Mouse (Mus musculus) mesoderm, embryonic 11.5 days (tissue): Measurements from ENCODE around the gene Dock10.
"Not testable (repeated sequence)": the region's sequence is repeated elsewhere in the genome, so short reads cannot be mapped to it uniquely, and the experiment has no call there.

Source experiments
- DNase-seq: peaks from one replicate; pipeline ENCODE4 v3.0.0-alpha.2; 2012; ENCODE audit warnings: low read depth, low spot score

Gene Dock10

DNA sequence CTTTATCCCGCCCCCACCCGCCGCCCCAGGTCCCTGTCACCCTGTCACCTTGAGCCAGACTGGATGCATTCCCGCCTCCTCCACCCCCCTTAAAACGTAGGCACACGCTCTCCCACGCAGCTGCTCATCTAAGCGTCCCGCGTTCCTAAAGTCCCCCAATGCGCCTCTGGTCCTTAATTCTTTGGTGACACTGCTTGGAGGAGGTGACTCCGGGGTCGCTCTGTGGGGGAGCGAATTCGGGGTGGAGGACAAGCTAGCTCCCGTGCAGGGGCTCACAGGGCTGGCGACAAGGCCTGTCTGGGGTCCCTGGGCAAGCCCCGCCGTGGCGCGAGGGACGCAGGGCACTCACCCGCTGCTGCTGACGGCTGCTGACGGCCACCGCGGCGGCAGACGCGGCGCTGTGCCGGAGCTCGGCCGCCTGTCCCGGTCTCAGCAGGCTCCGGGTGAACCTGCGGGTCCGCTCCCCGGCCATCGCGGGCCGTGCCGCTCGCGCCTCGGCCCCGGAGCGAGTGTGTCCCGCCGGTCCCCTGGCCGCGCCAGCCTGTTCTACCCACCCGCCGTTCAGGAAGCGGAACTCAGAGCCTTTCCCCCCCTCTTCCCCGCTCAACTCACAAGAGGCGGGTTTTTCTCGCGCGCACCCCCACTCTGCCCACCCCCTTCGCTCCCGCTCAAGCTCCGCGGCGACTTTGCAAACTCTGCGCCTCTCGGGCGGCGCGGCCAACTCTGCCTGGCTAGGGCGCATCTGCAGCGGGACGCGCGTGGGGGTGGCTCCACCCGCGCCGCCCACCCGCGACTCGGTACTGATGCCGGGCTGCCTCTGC, at the start of gene Dock10:
TSS of gene Dock10 (minus strand) at position 551 of the 821 bp plus-strand sequence.
- peak; percentile 49 for DNase-seq

DNA sequence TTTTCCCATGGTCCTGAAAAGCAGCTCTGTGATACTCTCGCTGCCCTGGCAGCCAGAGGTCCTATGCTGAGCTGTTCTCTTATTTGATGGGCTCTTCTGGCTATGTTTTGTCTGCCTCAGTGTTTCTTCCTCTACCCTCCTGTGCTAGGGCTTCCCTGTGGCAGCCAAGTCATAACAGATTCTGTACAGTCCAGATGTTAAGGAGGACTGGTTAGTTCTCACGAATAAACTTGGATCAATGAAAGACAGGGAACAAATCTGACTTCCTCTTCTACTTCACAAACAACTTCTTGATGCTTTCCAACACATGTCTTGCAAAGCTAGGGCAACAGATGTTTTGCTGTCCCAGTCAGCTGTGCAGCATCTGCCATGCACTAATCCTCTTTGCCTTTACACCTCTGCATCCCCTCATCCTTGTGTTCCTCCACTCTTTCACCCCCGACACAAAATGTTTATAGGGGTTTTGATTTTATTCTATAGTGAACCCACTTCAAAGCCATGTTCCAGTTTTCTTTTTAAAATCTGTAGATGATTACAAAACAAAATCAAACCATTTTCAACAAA, 48.6 kb upstream of the Dock10 start:
- no peak for DNase-seq

DNA sequence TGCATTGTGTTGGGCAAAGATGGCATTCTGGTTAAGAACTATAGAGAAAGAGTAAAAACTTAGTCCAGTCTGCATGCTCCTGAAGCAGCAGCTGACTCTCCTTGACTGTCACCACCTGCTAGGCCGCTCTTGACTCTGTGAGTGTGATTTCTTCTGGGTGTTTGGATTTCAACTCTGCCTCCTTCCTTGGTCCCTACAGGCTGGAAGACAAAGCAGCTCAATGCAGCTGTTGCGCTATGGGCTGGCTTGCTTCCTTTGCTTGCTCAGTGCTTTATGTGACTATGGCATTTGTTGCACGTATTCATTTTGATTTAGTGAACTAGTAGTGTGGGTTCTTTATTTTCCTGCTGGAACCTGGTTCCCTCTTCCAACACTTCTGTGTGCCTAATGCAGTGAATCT, 43.7 kb upstream of the Dock10 start:
- DNase-seq: no peak

DNA sequence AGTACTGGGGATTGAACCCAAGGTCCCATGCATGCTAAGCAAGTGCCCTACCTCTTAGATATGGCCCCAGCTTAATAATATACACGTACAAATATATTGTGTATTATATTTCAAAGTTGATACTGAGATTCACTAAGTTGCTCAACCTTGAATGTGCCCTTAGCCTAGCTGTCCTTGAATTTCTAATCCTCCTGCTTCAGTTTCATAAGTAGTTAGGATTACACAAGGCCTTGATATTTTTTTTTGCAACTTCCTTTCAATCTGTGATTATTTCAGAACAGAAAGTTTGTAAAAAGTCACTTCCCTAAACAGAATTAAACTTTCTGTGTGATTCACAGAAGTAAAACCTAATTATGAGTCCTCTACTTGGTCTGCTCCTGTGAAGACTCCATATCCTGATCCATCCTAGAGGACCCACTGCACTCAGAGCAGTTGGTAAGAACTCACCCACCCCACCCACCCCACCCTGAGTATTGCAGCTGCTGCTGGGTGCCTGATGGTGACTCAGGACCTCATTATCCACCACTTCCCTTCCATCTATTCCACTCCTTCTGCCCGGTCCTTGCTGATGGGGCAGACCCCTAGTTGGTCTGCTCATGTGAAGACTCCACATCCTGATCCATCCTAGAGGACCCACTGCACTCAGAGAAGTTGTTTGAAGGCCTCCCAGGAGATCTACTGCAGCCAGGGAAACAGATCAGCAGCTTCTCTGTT, 26.9 kb upstream of the Dock10 start:
- no peak for DNase-seq

DNA sequence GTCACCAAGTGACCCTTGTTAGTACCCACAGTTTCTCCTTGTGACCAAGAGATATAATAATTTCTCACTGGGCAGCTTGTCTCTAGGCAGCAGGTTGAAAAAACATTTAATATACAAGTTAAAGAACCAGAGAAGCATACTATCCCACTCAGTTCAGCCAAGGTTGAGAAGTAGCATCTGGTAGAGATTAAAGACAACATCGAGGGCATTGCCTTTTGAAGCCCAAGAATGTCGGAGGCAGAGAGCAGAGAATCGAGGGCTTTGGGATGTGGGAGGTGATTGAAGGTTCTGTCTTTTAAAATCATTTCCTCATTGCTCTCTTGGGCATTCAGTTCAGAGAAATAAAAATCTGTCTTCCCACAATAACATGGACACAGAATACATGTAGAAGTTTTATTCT, 25.8 kb upstream of the Dock10 start:
- peak; percentile 66 for DNase-seq

DNA sequence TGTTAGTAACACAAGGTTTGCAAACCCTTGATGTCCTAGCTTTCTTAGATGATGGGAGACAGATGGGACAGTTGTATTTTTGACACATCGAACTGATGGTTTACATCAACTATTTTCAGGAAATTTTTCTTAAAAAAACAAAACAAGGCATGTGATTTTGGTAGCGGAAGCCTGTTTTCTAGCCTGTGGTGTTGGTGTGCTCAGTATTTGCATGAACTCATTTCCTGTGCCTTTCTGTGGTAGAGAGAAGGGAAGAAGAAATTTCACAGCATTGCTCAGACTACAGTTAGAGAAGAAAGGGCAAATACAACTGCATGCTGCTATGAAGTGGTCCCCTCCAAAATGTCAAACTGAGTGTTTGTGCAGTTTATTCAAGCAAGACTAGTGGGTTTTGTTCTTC, 7.2 kb upstream of the Dock10 start:
- no peak for DNase-seq

DNA sequence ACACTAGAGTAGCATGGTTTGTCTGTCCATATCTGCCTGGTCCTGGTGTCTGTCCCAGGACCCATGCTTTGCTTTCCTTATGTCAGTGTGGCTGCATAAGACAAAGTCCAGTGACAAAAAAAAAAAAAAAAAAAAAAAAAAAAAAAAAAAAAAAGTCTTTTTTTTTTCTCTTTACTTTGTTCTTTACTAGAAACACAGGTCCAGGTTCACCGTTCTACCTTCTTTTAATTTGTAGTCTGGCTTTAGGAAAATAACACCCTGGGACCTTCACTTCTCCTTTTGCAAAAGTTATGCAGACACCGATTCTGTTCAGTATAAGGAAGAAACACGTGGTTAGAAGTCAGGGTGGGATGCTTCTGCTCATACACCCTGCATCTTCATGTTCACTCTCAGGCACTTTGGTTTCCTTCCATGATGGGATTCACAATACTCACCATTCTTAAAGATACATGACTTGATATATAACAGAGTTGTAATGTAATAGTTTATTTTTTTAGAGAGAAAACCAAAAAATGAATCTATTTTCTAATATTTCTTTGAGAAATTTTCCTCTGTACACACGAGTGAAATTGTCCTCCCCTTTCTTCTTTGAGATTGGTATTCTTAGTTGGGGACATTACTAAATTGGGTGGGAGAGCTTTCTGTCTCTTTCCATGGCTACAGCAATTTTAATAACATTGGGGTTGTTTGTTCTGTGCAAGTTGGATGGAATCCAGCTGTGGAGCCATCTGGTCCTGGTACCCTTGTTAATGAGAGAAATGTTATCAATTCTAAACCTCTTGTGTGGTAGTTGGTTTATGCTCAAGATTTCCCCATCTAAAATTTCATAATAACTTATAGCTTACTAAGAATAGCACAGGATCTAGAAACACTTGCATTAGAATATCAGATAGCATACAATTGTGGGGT, 5.0 kb upstream of the Dock10 start:
- no peak for DNase-seq

DNA sequence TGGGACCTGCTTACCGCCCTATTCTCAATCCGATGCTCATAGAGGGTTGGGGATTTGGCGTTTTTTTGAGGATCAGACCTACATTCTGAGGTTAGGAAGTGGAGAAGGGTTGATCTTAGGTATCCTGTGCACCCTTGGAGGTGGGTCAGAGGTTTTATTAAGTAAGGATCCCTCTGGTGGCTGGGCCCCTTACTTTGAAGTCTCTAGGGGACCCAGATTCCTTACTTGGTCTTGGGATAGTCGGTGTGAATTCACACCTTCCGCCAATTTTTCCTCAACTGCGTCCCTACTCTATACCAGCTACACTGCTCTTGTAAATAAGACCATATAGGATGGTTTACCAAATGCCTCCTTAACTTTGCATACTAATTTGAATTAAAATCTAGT, 464 bp upstream of the Dock10 start:
- no peak for DNase-seq

DNA sequence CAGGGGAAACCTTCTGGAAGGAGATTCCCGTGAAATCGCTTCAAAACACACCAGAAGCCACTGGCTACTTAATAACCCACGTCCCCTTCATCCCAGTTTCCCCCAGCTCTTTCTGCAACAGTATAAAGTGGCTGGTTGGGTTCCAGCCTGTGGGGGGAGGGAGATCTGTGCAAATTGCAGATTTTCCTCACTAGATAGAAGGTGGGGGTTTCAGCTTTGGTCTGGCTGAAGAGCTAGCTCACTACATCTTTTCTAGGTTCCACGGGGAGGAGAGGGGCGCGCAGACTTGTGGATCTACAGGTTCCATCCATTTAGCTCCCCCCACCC, 714 bp downstream of the Dock10 start:
- DNase-seq: no peak

DNA sequence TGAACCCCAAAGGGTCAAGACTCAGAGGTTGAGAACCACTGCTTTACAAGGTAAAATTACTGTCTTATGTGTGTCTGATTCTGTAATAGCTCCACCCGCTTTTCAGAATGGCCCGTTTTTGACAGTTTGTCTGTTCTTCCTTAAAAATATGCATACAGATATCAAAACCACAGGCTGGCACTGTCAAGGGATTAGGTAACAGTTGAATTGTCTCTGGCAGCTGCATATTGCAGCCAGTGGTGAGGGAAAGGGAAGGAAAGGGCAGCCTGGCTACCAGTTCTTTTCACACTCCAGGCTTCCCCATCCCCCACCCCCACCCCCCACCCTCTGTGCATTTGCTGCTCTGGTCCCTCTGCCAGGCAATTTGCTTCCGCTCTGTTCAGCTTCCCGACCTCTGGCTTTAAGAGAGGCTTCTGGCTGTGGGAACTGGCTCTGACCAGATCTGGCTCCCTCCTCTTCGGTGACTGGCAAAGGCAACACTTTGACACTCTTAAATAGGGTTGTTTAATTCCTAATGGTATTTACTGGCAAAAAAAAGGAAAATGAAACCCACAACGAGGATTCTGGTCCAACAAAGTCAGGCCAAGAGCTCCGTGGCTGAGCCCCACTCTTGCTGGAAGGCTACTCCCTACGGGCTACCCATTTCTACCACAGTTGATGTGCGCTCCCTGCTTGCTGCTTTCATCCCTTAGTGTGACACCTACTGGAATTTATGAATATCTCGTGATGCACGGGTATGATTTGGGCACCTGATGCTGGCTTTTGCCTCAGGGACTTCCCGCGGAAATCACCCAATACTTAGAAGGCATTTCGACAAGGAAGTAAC, 1.3 kb downstream of the Dock10 start:
- peak; percentile 32 for DNase-seq

DNA sequence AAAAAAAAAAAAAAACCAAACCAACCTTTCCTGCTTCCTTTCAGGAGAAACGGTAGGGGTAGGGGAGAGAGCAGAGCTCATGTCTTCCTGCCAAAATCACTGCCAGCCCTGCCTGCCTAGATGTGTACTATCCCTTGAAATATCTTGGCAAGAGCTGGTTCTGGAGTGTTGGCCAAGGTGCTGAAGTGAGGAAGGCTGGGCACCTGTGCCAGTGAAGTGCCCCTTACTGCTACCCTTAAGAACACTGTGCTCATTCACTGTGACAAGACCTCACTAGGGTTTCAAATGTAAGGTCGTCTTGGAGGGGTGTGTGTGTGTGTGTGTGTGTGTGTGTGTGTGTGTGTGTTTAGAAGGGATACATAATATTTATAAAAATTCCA, 2.3 kb downstream of the Dock10 start:
- DNase-seq: no peak

DNA sequence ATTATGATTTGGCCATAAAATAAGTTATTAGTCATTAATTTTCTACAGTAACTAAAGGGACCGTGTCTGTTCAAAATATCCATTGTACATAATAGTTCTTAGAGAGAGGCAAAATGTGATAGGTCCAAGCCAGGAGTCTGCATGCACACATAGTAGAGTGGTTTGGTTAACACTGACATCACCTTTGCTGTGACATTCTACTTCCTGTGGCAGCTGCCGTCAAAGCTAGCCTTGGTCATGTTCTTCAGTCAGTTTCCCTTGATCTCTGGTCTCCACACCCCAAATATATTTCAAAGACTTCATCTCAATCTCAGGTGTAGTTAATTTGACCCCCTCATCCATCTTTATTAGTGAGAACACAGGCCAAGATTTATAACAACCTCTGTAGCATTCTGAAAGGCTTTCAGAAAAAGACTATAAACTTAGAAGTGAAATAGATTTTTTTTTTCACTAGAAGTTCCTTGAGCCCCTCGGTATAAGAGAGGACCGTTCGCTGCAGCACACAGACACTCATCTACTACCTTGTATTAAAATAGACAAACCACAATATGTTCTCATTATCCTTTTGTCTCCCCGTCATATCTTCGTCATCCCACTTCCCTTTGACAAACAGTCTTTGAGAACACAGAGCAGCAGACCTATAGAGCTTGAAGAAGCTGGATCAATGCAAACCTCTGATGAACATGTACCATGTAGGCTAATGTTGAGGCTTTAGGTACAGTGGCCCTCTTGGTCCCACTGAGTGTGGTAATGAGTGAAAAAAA, 2.8 kb downstream of the Dock10 start:
- no peak for DNase-seq

DNA sequence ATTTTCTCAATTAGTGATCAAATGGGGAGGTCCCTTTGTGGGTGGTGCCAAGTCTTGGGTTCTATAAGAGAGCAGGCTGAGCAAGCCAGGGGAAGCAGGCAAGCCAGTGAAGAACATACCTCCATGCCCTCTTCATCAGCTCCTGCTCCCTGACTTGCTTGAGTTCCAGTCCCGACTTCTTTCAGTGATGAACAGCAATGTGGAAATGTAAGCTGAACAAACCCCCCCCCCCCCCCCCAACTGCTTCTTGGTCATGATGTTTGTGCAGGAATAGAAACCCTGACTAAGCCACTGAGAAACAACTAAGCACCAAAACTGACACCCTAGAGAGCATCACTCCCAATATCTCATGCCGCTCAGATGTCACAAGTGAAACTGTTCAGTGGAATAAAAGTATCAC, 9.2 kb downstream of the Dock10 start:
- DNase-seq: not testable (repeated sequence)

DNA sequence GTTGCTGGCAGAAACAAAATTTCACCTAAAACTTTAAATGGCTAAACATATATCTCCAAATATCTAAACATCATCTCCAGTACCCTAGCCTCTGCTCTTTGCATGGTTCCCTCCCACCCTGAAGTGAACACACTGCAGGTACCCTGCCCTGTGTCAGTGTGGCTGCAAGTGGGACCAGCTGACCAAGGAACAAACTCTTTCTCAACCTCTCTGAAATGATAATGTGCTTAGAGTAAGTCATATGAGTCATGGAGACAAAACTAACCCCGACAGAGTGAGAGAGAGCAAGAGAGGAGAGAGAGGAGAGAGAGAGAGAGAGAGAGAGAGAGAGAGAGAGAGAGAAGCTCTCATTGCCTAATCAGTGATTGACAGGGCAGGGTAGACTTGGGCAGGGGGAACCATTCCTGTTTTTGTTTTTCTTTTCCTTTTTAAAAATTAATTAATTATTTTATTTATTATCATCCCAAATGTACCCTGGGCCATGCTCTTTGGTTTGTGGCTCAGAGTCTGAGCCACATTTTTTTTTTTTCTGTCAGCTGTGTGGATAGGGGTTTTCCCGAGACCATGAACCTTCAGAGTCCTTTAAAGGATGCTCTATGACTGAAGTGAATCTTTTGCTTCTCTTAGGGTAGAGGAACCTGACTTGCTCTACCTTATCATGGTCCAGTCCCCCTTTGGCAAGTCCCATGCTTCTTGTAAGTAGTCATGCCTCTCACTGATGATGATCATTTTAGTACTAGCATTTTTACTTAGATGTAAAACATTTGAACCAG, 11.4 kb downstream of the Dock10 start:
- no peak for DNase-seq

DNA sequence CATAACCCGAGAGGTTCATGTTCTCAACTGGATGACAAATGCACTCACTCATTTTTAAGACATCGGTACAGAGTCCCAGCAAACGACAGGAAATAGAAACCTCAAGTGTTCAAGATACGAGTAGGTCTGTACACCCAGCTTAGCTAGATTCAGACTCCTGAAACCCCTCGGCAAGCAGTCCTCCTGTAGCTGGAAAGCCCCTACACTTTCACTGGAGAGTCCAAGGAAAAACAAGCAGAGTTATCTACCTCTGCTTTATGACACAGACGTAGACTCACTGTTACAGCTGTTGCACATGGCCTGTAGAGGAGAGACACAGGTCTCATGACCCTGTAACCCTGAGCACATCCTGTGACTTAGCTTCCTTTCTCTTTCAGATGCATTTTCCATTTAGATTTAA, 12.1 kb downstream of the Dock10 start:
- DNase-seq: no peak

DNA sequence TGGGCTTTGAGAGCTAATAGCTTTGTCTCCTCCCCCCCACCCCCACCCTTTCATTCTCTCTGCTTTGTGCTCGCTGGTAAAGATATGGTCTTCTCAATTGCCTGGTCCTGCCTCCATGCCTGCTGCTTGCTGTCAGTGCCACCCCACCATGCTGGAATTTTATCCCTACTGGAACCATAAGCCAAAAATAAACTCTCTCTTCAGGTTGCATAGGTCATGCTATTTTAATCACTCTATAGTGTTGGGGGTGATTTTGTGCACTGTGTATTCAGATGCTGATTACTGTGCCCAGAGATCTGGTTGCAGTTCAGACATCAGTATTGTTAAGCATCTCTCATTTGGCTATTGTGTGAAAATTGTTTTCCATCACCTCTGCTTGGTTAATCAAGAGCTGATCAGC, 18.9 kb downstream of the Dock10 start:
- no peak for DNase-seq

DNA sequence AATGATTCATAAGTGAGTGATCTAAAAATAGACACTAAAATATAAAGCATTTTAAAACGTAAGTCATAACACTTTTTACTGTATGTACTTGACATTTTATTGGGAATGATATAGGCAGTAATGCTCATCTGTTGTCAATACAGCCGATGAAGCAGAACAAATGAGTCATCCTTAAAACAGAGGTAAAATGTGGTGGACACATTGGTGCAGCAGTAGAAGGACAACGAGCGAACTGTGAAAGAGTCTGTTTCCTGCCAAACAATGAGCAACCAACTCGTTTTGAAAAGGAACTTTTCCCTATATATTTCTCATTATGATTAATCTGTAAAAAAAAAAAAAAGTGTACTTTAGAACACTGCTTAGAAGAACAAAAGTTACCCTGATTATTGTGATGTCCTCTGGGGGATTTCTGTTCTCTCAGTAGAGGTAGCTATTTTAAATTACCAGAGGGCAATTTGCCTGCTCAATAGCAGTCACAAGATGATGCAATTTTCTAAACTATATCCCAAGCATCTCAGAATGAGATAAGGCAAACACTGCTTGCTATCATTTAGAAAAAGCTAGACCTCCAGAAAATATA, 20.4 kb downstream of the Dock10 start:
- DNase-seq: no peak

DNA sequence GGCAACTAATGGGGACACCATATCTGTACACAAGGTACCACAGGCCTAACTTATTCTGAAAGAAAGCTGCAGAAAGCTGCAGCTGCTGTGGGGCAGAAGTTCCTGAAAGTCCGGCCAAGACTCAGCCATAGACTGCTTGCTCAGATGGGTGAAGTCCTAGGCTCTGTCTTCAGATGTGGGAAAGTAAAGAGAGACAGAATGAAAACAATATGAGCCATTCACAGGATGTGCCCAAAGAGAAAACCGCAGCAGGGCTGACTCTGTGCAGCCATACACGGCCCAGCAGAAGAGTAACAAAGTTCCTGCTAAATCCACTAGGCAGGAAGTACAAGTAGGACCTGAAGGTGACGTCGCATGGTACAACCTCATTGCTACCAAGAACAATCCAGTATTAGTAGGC, 27.7 kb downstream of the Dock10 start:
- DNase-seq: no peak

DNA sequence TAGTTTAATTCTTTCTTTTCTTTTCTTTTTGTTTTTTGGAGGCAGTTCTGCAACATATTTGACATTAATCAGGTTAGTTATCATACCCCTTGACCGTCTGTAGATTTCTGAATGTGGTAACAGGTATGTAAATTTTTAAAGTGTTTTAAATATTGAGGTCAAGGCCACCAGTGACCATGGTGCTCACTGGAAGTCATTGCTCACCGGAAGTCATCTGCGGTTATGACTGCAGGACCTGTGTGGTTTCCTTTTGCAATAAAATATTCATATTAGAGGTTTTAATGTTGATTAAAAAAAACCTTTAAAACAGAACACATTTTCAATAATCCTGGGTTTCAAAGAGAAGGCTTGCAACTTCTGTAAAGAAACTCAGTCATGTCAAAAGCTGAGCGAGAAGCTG, 28.2 kb downstream of the Dock10 start:
- no peak for DNase-seq
